Mouse (Mus musculus) urinary bladder, adult 18-20 months (tissue): ENCODE measurements around the gene 4930590J08Rik.

Experiments used
- DNase-seq, 2 experiments: peaks; one replicate each; pipeline ENCODE4 v3.0.0; 2022; ENCODE audit warnings: low spot score in 2 of 2, mixed read lengths in 2 of 2

4930590J08Rik gene

GRCm38 (mm10) chr6:91963429-91963828 is 60.8 kb downstream of the 4930590J08Rik start:
- DNase-seq: no peak

GRCm38 (mm10) chr6:91965060-91965459 is 62.5 kb downstream of the 4930590J08Rik start:
- no peak for DNase-seq

- no peak for DNase-seq
Measured at GRCm38 (mm10) chr6:91966006-91966405, 63.4 kb downstream of the 4930590J08Rik start.

- DNase-seq: peak in 1 of 2 experiments; percentile 21
Measured at GRCm38 (mm10) chr6:91972201-91972646, 69.6 kb downstream of the 4930590J08Rik start.

- no peak for DNase-seq
Measured at GRCm38 (mm10) chr6:91973972-91974371, 71.4 kb downstream of the 4930590J08Rik start.

GRCm38 (mm10) chr6:91978371-91979300 is 76.0 kb downstream of the 4930590J08Rik start, which contains the start of gene Fgd5:
Gene Fgd5 (plus strand): TSS chr6:91978878.
- DNase-seq: peak in 1 of 2 experiments; percentile 14

- no peak for DNase-seq
Measured at GRCm38 (mm10) chr6:91979301-91979996, 76.8 kb downstream of the 4930590J08Rik start.

- no peak for DNase-seq
Measured at GRCm38 (mm10) chr6:91980011-91980410, 77.4 kb downstream of the 4930590J08Rik start.

GRCm38 (mm10) chr6:91990101-91990500 is 87.5 kb downstream of the 4930590J08Rik start:
- no peak for DNase-seq

GRCm38 (mm10) chr6:91992823-91993222 is 90.2 kb downstream of the 4930590J08Rik start:
- DNase-seq: no peak

- DNase-seq: no peak
Measured at GRCm38 (mm10) chr6:91993795-91994505, 91.3 kb downstream of the 4930590J08Rik start.

GRCm38 (mm10) chr6:91996072-91996471 is 93.5 kb downstream of the 4930590J08Rik start:
- no peak for DNase-seq
